Mouse (Mus musculus): ENCODE results near the gene Caln1.

DNA sequence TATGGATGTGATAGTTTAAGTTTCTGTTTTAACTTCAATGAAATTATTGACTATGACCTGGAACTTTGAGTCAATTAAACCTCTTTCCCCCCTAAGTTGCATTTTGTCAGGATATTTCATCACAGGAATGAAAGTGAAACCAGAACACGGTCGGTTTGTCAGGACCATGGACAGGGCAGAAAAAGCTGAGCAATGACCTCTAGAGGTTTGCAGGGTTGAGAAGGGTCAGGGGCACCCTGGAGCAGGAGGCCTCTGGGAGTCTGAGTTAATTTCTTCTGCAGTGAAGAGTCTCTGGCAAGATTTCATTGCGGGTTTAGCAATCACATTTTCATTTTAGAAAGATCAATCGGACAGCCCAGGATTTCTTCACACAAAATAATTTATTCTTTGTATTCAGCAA, 184.7 kb downstream of the Caln1 start:
- no peak for TF ChIP-seq CTCF (IDR thresholded peaks at IDR 0.05; ENCODE audit: low read depth, low read length)
- TF ChIP-seq POLR2A (IDR thresholded peaks at IDR 0.05; ENCODE audit: extremely low read depth, insufficient read depth, low read length): no peak

All from liver, adult 2 months (tissue).